Mouse (Mus musculus): ENCODE data around the gene Kmo.

Gene Kmo

DNA sequence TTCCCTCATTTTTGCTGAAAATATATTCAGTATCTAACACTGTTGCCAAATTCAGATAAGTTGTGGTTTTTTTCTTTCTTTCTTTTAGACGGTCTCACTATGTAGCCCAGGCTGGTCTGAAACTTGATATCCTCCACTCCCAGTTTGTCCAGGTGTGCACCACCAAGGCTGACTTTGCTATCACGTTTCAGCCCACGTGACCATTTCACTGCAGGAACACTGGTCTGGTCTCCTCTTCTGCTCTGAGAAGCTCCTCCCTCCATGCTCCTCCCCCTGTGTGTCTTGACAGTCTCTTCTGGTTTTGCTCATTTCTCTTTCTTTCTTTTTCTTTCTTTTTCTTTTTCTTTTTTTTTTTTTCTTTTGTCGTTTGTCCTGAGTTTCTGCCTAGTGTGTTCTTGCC, 79.6 kb downstream of the Kmo start:
- no peak for DNase-seq

GRCm38 (mm10) chr1:175701145-175701544, 81.0 kb downstream of the Kmo start:
- DNase-seq: no peak

DNA sequence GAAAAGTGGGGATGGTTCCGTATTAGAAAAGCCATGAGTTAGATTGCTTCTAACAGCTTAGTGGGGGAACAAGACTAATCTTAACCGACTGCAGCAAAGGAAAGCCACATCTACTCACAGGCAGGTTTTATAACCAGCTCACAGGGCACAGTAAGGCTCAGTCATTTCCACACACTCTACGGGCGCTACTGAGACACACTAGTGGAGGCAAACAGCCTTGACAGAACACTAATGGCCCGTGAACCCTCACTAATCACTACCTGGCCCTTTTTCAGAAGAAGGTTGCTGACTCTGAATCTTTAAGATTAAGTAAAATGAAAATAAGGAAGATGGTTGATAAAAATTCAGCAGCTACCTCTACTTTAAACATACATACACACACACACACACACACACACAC, 87.4 kb downstream of the Kmo start:
- DNase-seq: no peak

DNA sequence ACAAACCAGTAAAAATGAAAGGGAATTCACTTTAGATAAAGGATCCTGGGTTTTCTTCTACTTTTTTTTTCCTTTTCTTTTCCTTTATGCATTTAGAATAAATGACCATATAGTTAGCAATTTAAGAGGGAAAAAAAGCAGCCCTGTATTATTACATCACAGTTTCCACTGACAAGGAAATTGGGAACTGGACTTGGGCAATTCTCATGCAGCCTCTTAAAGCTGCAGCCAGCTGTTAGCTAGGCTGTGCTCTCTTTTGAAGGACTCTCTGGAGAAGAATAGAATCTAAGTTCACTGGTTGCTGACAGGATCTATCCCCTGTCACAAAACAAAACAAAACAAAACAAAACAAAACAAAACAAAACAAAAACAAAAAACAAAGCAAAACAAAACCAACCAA, 87.8 kb downstream of the Kmo start:
- no peak for DNase-seq

Measured in cerebellum, adult 9-10 months (tissue).